Mouse (Mus musculus) heart, postnatal 0 days (tissue): Measurements from ENCODE around the gene Egfl8.

Experiments used
- CTCF ChIP-seq: IDR thresholded peaks from 2 replicates; pipeline ENCODE4 v1.5.1; 2016; ENCODE audit warnings: antibody characterized with exemption, control low read depth, low read depth
- EP300 ChIP-seq: IDR thresholded peaks from 2 replicates; pipeline ENCODE4 v1.6.1; 2016; ENCODE audit warnings: antibody characterized with exemption, low read depth

GRCm38 (mm10) chr17:34660259-34660820, 44.6 kb upstream of the Egfl8 start:
- no peak for TF ChIP-seq CTCF
- no peak for TF ChIP-seq EP300
